8 mouse cellular contexts compared by ENCODE assay signal in genomic region chr1:132007282-132007815, GRCm38 (mm10). TPM values are rescaled to one million over a fixed set of nuclear protein-coding genes. Genes with fewer than 3 reads are reported as not detected.
A peak's percentile ranks its signal among the peaks of the same experiment; 100 is the strongest.
DNase-seq lines count a peak whose midpoint lies in the region; ATAC-seq and TF ChIP-seq lines count a peak whose summit lies in the region.

TSS of gene Elk4 (plus strand) at chr1:132007607.

- H3K36me3 ChIP-seq in ES-E14 (ENCODE audit: control insufficient read depth, insufficient read depth, low read length, poor library complexity, severe bottlenecking) = no peaks in the 10 kb centered on the region
- no peaks in the 10 kb centered on the region for H3K36me3 ChIP-seq in forebrain, embryonic 16.5 days (ENCODE audit: control insufficient read depth, insufficient read depth)
- H3K36me3 ChIP-seq in lung, embryonic 15.5 days = no peaks in the 10 kb centered on the region

- peak within 1 kb of the TSS; percentile 97 for H3K9ac ChIP-seq in ES-E14 (ENCODE audit: insufficient read depth, low read depth, low read length, poor library complexity, severe bottlenecking)
- peak within 1 kb of the TSS; percentile 94 for H3K9ac ChIP-seq in forebrain, embryonic 16.5 days (replicated peaks; ENCODE audit: low read depth, low read length)
- peak within 1 kb of the TSS; percentile 94 for H3K9ac ChIP-seq in lung, embryonic 15.5 days

- no peaks in the 10 kb centered on the region for H3K4me1 ChIP-seq in ES-E14 (ENCODE audit: control insufficient read depth in 2 of 2, insufficient read depth in 2 of 2, low read length in 2 of 2, poor library complexity in 1 of 2)
- H3K4me1 ChIP-seq in forebrain, embryonic 16.5 days (replicated peaks; ENCODE audit: control insufficient read depth, insufficient read depth, low read length) = peaks cover 21% of the 10 kb centered on the region
- peaks cover 36% of the 10 kb centered on the region for H3K4me1 ChIP-seq in lung, embryonic 15.5 days

- peak; percentile 94 for ATAC-seq in forebrain, embryonic 16.5 days
- ATAC-seq in lung, embryonic 15.5 days (ENCODE audit: borderline replicate concordance, extremely low read depth, low FRiP score, low TSS enrichment) = peak; percentile 95

- DNase-seq in ES-E14 (ENCODE audit: low read depth, low spot score) = peak; percentile 59
- peak; percentile 85 for DNase-seq in cerebellum, adult 11-12 months
- peak; percentile 94 to 95 for DNase-seq in heart, postnatal 36 days
- peak; percentile 77 to 79 for DNase-seq in layer of hippocampus, adult 8-10 months (ENCODE audit: low spot score in 2 of 2)
- DNase-seq in ovary, adult 18-20 months (ENCODE audit: low spot score) = peak; percentile 84
- DNase-seq in thymus, postnatal 0 days (ENCODE audit: low spot score) = peak; percentile 94

- H3K4me3 ChIP-seq in ES-E14 (ENCODE audit: insufficient read depth in 1 of 2, low read depth in 1 of 2, low read length in 2 of 2, poor library complexity in 1 of 2, severe bottlenecking in 1 of 2) = peak within 1 kb of the TSS; percentile 93 to 96
- H3K4me3 ChIP-seq in forebrain, embryonic 16.5 days (replicated peaks; ENCODE audit: low read length) = peak within 1 kb of the TSS; percentile 75
- H3K4me3 ChIP-seq in lung, embryonic 15.5 days = peak within 1 kb of the TSS; percentile 85

- under 1% methylated on average over 61 of the region's 61 CpGs for WGBS in forebrain, embryonic 16.5 days
- WGBS in lung, embryonic 15.5 days = under 1% methylated on average over 60 of the region's 61 CpGs

- peak within 1 kb of the TSS; percentile 97 for H3K27ac ChIP-seq in ES-E14 (ENCODE audit: insufficient read depth, low read depth, low read length, poor library complexity, severe bottlenecking)
- peak within 1 kb of the TSS; percentile 98 for H3K27ac ChIP-seq in forebrain, embryonic 16.5 days (ENCODE audit: low read length)
- H3K27ac ChIP-seq in lung, embryonic 15.5 days = peak within 1 kb of the TSS; percentile 100

- peak within 1 kb of the TSS; percentile 85 for H3K4me2 ChIP-seq in forebrain, embryonic 16.5 days (ENCODE audit: low read length)
- H3K4me2 ChIP-seq in lung, embryonic 15.5 days = peak within 1 kb of the TSS; percentile 60

- intact Hi-C loops in heart, postnatal 36 days (cut with DNase I) = loop anchor here (1.0 to 10.0 kb wide), 2 partner anchors 33 to 307 kb away; partner anchors contain the start of gene Nuak2

- H3K27me3 ChIP-seq in forebrain, embryonic 16.5 days (replicated peaks; ENCODE audit: control insufficient read depth, insufficient read depth, low read length) = no peaks in the 10 kb centered on the region
- no peaks in the 10 kb centered on the region for H3K27me3 ChIP-seq in lung, embryonic 15.5 days

- H3K9me3 ChIP-seq in ES-E14 (ENCODE audit: control insufficient read depth, insufficient read depth, low read depth, low read length) = no peaks in the 10 kb centered on the region
- no peaks in the 10 kb centered on the region for H3K9me3 ChIP-seq in forebrain, embryonic 16.5 days (ENCODE audit: control insufficient read depth, low read length)
- H3K9me3 ChIP-seq in lung, embryonic 15.5 days = no peaks in the 10 kb centered on the region

- in situ Hi-C loops in ES-E14 (cut with MboI; ENCODE audit: low sequenced_read_pairs in 2 of 2, unreplicated experiment in 2 of 2) = no loop called here

TF ChIP-seq in ES-E14, 5 proteins besides CTCF, POLR2A, EP300 and RAD21:
- TF ChIP-seq HCFC1 (IDR thresholded peaks at IDR 0.05; ENCODE audit: borderline replicate concordance, insufficient read depth, low read length) (peak; percentile 5; the same call in 1 of the 2 replicates), MAFK (IDR thresholded peaks at IDR 0.05; ENCODE audit: insufficient read depth, low read depth, low read length) (no peak), ZNF384 (IDR thresholded peaks at IDR 0.05; ENCODE audit: low read depth, low read length) (no peak), CHD2 (IDR thresholded peaks at IDR 0.05; ENCODE audit: low read depth, low read length) (no peak), ZC3H11A (IDR thresholded peaks at IDR 0.05; ENCODE audit: borderline replicate concordance, low read depth, low read length) (no peak)

RNA-seq across cellular contexts. Expression of gene Elk4, which starts in this region (rescaled TPM):
- 10.5 and 14.7 TPM in 2 replicates for total RNA-seq in ES-E14 (2012; rRNA removed)
- 12.5 and 13.5 TPM in 2 replicates for polyA plus RNA-seq in forebrain, embryonic 16.5 days (2015; fragmentation: Nextera tagmentation; extraction: Ambion mirVana)
- total RNA-seq in heart, postnatal 36 days (2021) = 10 to 100 TPM; 91.5 to 91.8 TPM
- total RNA-seq in layer of hippocampus, adult 8-10 months (2022) = 10 to 100 TPM; 51.2 to 62.8 (median 58.9) TPM
- polyA plus RNA-seq in lung, embryonic 15.5 days (2015; fragmentation: Nextera tagmentation; extraction: Ambion mirVana) = 24.2 and 28.6 TPM in 2 replicates
- 43.2 and 56.0 TPM in 2 replicates for polyA plus RNA-seq in thymus, postnatal 0 days (2015; fragmentation: Nextera tagmentation; extraction: Ambion mirVana)

Comparison
In these comparisons a context has a peak if more than half of its experiments do, and no peak if none do; other contexts are left out.
1. Peak in every context shown above with its lines: DNase-seq, ATAC-seq, H3K4me3 ChIP-seq and H3K27ac ChIP-seq.